Mouse (Mus musculus): ENCODE measurements around the gene Acbd6.

Gene Acbd6

GRCm38 (mm10) chr1:155558012-155558842 is at the start of gene Acbd6:
TSS of gene Acbd6 (plus strand) at chr1:155558120.
- peak; percentile 91 for DNase-seq (ENCODE audit: low read depth, low spot score)

- peak; percentile 33 for DNase-seq (ENCODE audit: low read depth, low spot score)
These were observed 47.7 kb upstream of the Acbd6 start for GRCm38 (mm10) chr1:155510263-155510662.

- no peak for DNase-seq (ENCODE audit: low read depth, low spot score)
These were observed 42.1 kb upstream of the Acbd6 start for GRCm38 (mm10) chr1:155515866-155516265.

GRCm38 (mm10) chr1:155516594-155516993 is 41.3 kb upstream of the Acbd6 start:
- DNase-seq (ENCODE audit: low read depth, low spot score), result peak; percentile 69

GRCm38 (mm10) chr1:155517060-155517459 is 40.9 kb upstream of the Acbd6 start:
- DNase-seq (ENCODE audit: low read depth, low spot score), result no peak

GRCm38 (mm10) chr1:155520285-155520684 is 37.6 kb upstream of the Acbd6 start:
- no peak for DNase-seq (ENCODE audit: low read depth, low spot score)

GRCm38 (mm10) chr1:155522493-155522892 is 35.4 kb upstream of the Acbd6 start:
- no peak for DNase-seq (ENCODE audit: low read depth, low spot score)

- DNase-seq (ENCODE audit: low read depth, low spot score), result no peak
These were observed 31.7 kb upstream of the Acbd6 start for GRCm38 (mm10) chr1:155526176-155526575.

GRCm38 (mm10) chr1:155527027-155527786 is 30.7 kb upstream of the Acbd6 start:
- peak; percentile 51 for DNase-seq (ENCODE audit: low read depth, low spot score)

- DNase-seq (ENCODE audit: low read depth, low spot score), result no peak
These were observed 30.1 kb upstream of the Acbd6 start for GRCm38 (mm10) chr1:155527787-155528158.

GRCm38 (mm10) chr1:155528405-155529119 is 29.4 kb upstream of the Acbd6 start:
- DNase-seq (ENCODE audit: low read depth, low spot score), result no peak

GRCm38 (mm10) chr1:155529120-155529963 is 28.6 kb upstream of the Acbd6 start:
- DNase-seq (ENCODE audit: low read depth, low spot score), result no peak

GRCm38 (mm10) chr1:155530561-155531457 is 27.1 kb upstream of the Acbd6 start:
- no peak for DNase-seq (ENCODE audit: low read depth, low spot score)

- DNase-seq (ENCODE audit: low read depth, low spot score), result no peak
These were observed 25.5 kb upstream of the Acbd6 start for GRCm38 (mm10) chr1:155532396-155532795.

GRCm38 (mm10) chr1:155532833-155533688 is 24.9 kb upstream of the Acbd6 start:
- DNase-seq (ENCODE audit: low read depth, low spot score), result peak; percentile 81

GRCm38 (mm10) chr1:155533689-155533965 is 24.3 kb upstream of the Acbd6 start:
- no peak for DNase-seq (ENCODE audit: low read depth, low spot score)

- DNase-seq (ENCODE audit: low read depth, low spot score), result peak; percentile 87
These were observed 20.8 kb upstream of the Acbd6 start for GRCm38 (mm10) chr1:155537005-155537642.

GRCm38 (mm10) chr1:155538006-155538405 is 19.9 kb upstream of the Acbd6 start:
- no peak for DNase-seq (ENCODE audit: low read depth, low spot score)

- DNase-seq (ENCODE audit: low read depth, low spot score), result no peak
These were observed 293 bp upstream of the Acbd6 start for GRCm38 (mm10) chr1:155557642-155558011.

Measured in 3T3-L1 (cell line).